Mouse (Mus musculus): ENCODE measurements around the gene Rdh8. TPM values are rescaled to one million over a fixed set of nuclear protein-coding genes. Genes with fewer than 3 reads are reported as not detected.
A peak's percentile ranks its signal among the peaks of the same experiment; 100 is the strongest.

Gene Rdh8
- total RNA-seq (2021), result not detected
- long read RNA-seq, experiment 1, result 0 reads
- long read RNA-seq, experiment 2, result 0 reads

DNA sequence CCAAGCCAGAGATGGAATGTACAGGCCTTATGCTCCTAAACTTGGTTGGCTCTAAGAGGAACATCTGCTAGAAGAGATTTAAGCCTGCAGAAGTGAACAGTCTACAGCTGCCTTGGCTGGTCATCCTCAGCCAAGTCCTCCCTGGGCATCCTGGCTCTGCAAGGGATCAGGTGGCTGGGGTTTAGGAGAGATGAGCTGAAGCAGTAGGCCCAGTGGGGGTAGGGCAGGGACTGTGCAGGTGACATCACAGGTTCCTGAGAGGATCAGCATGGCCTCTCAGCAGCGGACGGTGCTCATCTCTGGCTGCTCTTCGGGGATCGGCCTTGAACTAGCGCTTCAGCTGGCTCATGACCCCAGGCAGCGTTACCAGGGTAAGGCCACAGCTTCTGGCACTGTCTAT is at the start of gene Rdh8:
Rdh8 (plus strand) TSS at position 268 of the 400 bp plus-strand sequence.
- no peak for TF ChIP-seq CTCF (IDR thresholded peaks at IDR 0.05)
- no peak within 1 kb of the TSS for H3K4me3 ChIP-seq
- DNase-seq (ENCODE audit: extremely low spot score in 1 of 2, low spot score in 2 of 2), result no peak
- intact Hi-C loops (cut with DNase I), result no loop called here
- H3K27ac ChIP-seq, result no peak within 1 kb of the TSS

DNA sequence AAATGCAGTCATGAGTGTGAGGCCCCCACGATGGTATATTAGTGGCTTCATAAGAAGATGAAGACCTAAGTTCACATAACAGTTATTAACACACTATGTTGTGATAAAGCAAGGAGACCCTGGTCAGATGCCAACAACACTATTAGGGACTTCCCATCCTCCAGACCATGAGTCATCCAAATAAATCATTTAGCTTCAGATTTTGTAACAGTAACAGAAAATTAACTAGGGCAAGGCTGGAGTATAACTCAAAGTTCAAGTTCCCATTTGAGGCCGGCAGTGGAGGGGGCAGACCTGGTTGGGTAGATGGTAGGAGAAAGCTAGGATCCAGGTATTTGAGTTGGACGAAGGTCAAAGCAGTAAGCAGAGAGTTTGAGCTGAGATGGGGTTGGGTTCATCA is 37.0 kb upstream of the Rdh8 start:
- no peak for DNase-seq (ENCODE audit: extremely low spot score in 1 of 2, low spot score in 2 of 2)
- intact Hi-C loops (cut with DNase I), result no loop called here
- no peak for TF ChIP-seq CTCF (IDR thresholded peaks at IDR 0.05)
- H3K27ac ChIP-seq, result no peak overlapping the region
- H3K4me3 ChIP-seq, result no peak overlapping the region

DNA sequence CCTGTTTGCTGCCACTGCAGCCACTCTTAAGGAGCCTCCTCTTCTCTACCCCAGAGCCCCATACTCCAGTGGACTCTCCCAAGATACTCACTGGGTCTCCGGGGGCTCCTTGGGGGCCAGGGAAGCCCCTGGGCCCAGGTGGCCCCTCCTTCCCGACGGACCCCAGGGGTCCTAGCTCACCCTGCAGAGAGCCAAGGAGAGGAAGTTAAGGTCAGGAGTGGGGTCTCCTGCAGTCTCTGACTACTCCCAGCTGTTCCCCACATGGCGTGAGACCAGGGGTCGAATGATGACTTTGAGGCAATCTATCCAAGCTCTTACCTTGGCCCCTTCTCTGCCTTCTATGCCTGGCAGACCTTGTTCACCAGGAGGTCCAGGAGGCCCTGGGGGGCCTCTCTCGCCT is 33.2 kb upstream of the Rdh8 start:
- TF ChIP-seq CTCF (IDR thresholded peaks at IDR 0.05), result no peak
- no peak overlapping the region for H3K27ac ChIP-seq
- intact Hi-C loops (cut with DNase I), result no loop called here

DNA sequence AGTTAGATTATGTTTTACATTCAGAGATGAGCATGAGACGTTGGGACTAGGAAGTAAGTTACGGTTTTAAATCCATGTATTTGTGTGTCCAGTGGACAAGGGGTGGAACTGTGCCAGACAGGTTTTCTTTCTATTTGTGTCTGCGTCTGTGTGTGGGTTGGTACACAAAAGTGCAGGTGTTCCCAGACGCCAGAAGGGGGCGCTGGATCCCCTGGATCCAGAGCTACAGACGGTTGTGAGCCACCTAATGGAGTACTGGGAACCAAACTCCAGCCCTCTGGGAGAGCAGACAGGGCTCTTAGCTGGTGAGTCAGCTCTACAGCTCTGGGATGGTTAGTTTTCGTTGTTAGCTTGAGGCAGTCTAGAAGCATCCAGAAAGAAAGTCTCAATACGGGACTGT is 30.3 kb upstream of the Rdh8 start:
- Histone ChIP-seq H3K4me3 (no peak overlapping the region), H3K27ac (no peak overlapping the region)
- TF ChIP-seq CTCF (IDR thresholded peaks at IDR 0.05), result no peak; the same call in 1 of the 2 replicates
- intact Hi-C loops (cut with DNase I), result no loop called here
- DNase-seq (ENCODE audit: extremely low spot score in 1 of 2, low spot score in 2 of 2), result no peak

More for the DNA sequence above, 33.2 kb upstream of the Rdh8 start:
- no peak for DNase-seq (ENCODE audit: extremely low spot score in 1 of 2, low spot score in 2 of 2)
- H3K4me3 ChIP-seq, result no peak overlapping the region

DNA sequence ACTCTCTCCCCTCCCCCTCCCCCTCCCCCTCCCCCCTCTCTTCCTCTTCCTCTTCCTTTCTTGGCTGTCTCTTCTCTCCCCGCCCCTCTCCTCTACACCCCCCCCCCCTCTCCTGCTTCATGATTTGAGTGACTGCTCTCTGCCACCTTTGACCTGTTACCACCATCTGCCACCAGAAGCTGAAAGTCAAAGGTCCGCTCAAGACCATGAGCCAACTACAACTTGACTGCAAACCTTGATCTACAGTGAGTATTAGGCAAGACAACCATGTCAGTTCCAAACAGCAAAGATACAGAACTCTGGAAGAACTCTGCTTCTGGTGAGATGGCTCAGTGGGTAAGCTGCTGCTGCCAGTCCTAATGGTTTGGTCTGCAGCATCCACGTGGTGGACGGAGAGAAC is 28.7 kb upstream of the Rdh8 start:
- no peak for TF ChIP-seq CTCF (IDR thresholded peaks at IDR 0.05)
- no peak for DNase-seq (ENCODE audit: extremely low spot score in 1 of 2, low spot score in 2 of 2)
- intact Hi-C loops (cut with DNase I), result no loop called here

DNA sequence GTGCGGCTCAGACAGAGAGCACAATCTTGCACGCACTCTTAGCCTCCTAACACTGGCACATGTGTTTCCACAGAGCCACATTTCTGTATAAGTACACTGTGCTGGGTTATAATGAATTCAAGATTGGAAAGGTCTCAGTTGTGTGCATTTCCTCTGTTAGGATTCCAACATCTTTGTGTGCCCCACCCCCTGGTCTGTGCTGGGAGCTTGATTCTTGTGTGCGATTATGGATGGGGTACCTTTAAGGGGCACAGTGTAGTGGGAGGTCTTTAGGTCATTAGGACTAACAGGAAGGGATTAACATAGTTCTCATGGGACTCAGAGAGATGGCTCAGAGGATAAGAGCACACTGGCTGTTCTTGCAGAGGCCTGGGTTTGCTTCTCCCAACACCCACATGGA is 28.0 kb upstream of the Rdh8 start:
- TF ChIP-seq CTCF (IDR thresholded peaks at IDR 0.05), result no peak
- Histone ChIP-seq H3K27ac (no peak overlapping the region), H3K4me3 (no peak overlapping the region)
- no peak for DNase-seq (ENCODE audit: extremely low spot score in 1 of 2, low spot score in 2 of 2)
- intact Hi-C loops (cut with DNase I), result no loop called here

More for the DNA sequence above, 28.7 kb upstream of the Rdh8 start:
- Histone ChIP-seq H3K4me3 (no peak overlapping the region), H3K27ac (no peak overlapping the region)

DNA sequence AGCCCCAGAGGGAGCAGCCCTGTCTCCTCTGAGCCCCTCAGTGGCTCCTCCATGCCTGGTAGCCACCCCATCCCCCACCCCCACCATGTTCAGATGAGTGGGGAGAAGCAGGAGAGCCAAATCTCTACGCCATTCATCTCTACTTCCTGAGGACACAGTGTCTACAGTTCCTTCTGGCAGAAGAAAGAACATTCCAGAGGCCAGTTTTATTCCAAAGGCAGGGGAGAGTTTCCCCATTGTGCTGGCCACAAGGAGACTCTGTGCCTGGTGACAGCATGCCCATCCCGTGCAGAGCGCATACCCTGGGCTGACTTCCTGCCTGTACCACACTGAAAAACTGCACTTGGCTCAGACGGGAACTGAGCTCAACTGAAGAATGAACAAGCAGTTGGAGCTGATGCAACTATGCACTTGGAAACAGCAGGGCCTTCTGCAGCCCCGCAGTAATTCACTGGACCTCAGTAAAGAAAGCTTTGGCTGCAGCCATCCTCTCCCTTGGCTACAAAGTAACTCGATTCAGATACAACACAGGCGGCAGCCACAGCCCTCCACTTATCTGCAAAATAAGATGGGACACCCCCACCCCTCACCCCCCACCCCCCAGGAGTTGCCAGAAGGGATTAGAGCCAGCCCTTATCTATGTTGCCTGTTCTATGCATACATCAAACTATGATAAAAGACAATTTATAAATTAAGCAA is 24.0 kb upstream of the Rdh8 start:
- intact Hi-C loops (cut with DNase I), result loop anchor here (2.0 kb wide), 1 partner anchor 33 kb away; no protein-coding TSS in a partner anchor
- TF ChIP-seq CTCF (IDR thresholded peaks at IDR 0.05), result no peak
- Histone ChIP-seq H3K27ac (peak overlapping the region; percentile 19; the same call in 1 of the 2 replicates), H3K4me3 (no peak overlapping the region)
- DNase-seq (ENCODE audit: extremely low spot score in 1 of 2, low spot score in 2 of 2), result peak; percentile 22 to 49

DNA sequence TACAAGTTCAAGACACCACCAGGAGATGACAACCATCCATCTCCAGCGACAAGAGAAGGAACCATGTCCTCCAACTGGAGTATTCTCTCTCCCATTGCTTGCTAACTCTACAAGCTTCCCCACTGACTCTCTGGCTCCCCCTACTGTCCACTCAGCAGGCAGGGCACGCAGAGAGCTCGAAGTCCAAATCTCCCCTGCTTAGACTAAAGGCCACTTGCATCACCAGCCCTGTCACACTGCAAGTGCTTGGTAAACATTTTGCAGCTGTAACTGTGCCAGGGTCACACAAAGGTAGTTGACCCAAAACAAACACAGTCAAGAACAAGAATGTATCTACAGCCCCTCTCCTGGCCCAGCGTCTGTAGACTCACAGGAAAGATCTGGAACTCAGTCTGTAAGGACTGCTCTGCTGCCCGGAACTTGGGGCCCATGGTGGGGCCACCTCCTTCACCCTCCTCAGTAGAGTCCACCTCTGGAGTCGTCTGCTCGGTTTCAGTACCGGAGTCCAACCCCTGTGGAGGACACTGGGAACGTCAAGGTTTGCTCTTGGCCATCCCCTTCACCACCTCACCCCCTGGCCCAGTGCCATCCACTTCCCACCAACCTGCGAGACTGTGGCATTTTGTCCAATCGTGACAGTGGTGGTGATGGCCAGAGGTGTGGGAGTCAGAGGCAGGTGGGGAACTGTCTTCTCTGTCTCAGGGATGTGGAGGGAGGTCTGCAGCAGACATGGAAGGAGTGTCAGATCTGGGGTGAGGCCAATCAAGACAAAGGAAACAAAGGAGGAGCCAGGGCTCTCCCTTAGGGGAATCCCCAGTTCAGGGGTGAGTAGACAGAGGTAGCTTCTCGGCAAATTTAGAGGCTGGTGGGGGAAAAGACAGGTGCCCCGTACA is 13.8 kb upstream of the Rdh8 start:
- no peak overlapping the region for H3K27ac ChIP-seq
- peak; percentile 52 to 63 for DNase-seq (ENCODE audit: extremely low spot score in 1 of 2, low spot score in 2 of 2)
- TF ChIP-seq CTCF (IDR thresholded peaks at IDR 0.05), result peak; percentile 94
- H3K4me3 ChIP-seq, result no peak overlapping the region
- intact Hi-C loops (cut with DNase I), result loop anchor here (1.0 to 2.0 kb wide), 2 partner anchors 26 to 60 kb away; no protein-coding TSS in a partner anchor

DNA sequence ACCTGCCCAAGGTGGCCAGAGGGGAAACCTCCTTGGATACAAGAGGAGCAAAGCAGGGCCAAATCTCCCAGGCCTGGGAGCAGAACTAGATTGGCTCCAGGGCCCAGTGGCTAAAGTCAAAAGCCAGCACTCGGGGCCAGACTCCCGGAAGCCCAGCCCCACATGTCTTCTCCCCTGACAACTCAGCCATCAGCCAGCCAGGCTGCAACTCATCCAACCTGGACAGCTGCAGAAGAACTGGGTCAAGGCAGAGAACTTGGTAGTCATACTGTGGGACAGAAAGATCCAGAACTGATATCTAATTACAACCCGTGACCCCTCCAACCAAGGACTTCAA is 13.2 kb upstream of the Rdh8 start:
- DNase-seq (ENCODE audit: extremely low spot score in 1 of 2, low spot score in 2 of 2), result no peak
- no peak overlapping the region for H3K4me3 ChIP-seq
- TF ChIP-seq CTCF (IDR thresholded peaks at IDR 0.05), result no peak
- intact Hi-C loops (cut with DNase I), result loop anchor here (2.0 kb wide), 1 partner anchor 26 kb away; no protein-coding TSS in a partner anchor
- no peak overlapping the region for H3K27ac ChIP-seq

DNA sequence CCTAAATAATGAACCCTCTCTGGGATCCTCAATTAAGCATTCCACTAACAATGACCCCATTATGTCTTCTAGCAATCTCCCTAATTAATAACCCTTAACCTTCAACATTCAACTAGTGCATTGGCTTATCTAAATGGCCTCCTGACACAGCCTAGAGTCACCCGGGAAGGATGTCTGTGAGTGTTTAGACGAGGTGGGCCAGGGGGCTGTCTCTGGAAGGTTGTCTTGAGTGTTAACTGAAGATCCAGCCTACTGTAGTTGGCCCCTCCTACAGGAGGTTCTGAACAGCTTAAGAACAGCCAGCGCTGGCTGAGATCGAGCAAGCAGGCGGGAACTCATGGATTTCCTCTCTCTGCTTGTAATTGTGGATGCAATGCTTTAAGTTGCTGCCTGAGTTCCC is 12.6 kb upstream of the Rdh8 start:
- no peak overlapping the region for H3K4me3 ChIP-seq
- no peak for TF ChIP-seq CTCF (IDR thresholded peaks at IDR 0.05)
- intact Hi-C loops (cut with DNase I), result loop anchor here (2.0 kb wide), 1 partner anchor 25 kb away; no protein-coding TSS in a partner anchor
- H3K27ac ChIP-seq, result no peak overlapping the region
- no peak for DNase-seq (ENCODE audit: extremely low spot score in 1 of 2, low spot score in 2 of 2)

DNA sequence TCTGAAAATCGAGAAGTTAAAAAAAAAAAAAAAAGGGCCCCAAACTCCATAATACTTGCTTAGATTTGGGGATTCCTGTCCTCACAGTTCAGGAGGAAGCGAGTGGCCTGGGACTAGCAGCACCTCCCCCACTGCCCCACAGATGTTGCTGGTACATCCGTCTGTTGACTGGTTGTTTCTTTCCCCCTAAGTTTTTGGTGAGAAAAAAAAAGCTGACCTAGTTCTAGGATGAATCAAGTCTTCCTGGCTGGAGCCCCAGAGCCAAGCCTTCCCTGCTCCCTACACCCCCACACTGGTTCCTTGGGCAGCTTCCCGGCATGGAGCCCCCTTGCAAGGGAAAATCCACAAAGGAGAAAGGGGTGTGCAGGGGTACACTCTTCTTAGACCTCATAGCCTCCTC is 8.0 kb upstream of the Rdh8 start:
- no peak for DNase-seq (ENCODE audit: extremely low spot score in 1 of 2, low spot score in 2 of 2)
- Histone ChIP-seq H3K27ac (no peak overlapping the region), H3K4me3 (no peak overlapping the region)
- no peak for TF ChIP-seq CTCF (IDR thresholded peaks at IDR 0.05)
- intact Hi-C loops (cut with DNase I), result no loop called here

DNA sequence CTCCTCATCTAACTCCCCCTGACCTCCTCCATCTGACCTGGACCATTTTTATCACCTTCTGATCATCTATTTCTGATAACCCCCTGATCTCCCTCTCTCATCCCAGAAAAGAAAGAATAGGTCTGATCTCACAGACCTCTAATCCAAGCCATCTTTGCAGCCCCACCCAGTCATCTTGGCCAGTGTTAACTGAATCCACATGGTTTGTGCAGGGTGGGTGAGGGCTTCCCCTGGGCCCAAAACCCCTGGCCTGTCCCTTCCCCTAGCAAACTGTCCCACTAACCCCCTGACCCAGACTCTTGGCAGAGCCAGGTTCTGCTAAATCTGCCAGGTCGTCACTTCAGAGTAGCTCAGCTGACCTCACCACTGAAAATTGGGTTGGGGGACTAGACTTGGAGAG is 7.5 kb upstream of the Rdh8 start:
- intact Hi-C loops (cut with DNase I), result no loop called here
- no peak for DNase-seq (ENCODE audit: extremely low spot score in 1 of 2, low spot score in 2 of 2)
- no peak for TF ChIP-seq CTCF (IDR thresholded peaks at IDR 0.05)
- no peak overlapping the region for H3K4me3 ChIP-seq
- H3K27ac ChIP-seq, result no peak overlapping the region
